Mouse (Mus musculus) stomach, embryonic 14.5 days (tissue): Measurements from ENCODE around the gene Syt8. TPM values are rescaled to one million over a fixed set of nuclear protein-coding genes. Genes with fewer than 3 reads are reported as not detected.

Experiments
- ATAC-seq: fragments of 200-750 bp; cut with Nextera tagmentation; 2 replicates; pipeline ENCODE4 v1.8.0; 2017; ENCODE audit warnings: low read depth, moderate TSS enrichment; ENCODE audit not compliant: insufficient number of reproducible peaks, insufficient read depth, low FRiP score
- H3K27ac ChIP-seq: fragments of 300-500 bp; sonication (generic); 2 replicates; pipeline ENCODE4 v1.5.1; 2014; ENCODE audit warnings: mild to moderate bottlenecking, low read length, moderate library complexity, mixed read lengths
- H3K27me3 ChIP-seq: fragments of 300-500 bp; sonication (generic); 2 replicates; pipeline ENCODE4 v1.6.1; 2014; ENCODE audit warnings: low read length, control low read depth, mixed read lengths; ENCODE audit not compliant: control insufficient read depth, insufficient read depth
- H3K36me3 ChIP-seq: fragments of 300-500 bp; sonication (generic); 2 replicates; pipeline ENCODE4 v1.6.1; 2014; ENCODE audit warnings: mild to moderate bottlenecking, control low read depth, low read length, moderate library complexity, mixed read lengths; ENCODE audit not compliant: control insufficient read depth, insufficient read depth
- H3K4me1 ChIP-seq: fragments of 300-500 bp; sonication (generic); 2 replicates; pipeline ENCODE4 v1.6.1; 2014; ENCODE audit warnings: low read length, control low read depth, mixed read lengths; ENCODE audit not compliant: control insufficient read depth, insufficient read depth
- H3K4me2 ChIP-seq: fragments of 300-500 bp; sonication (generic); replicated peaks from 2 replicates; pipeline ENCODE4 v1.6.1; 2014; ENCODE audit warnings: low read depth, low read length, control low read depth
- H3K4me3 ChIP-seq: fragments of 300-500 bp; sonication (generic); 2 replicates; pipeline ENCODE4 v1.5.1; 2014; ENCODE audit warnings: low read depth, low read length, control low read depth
- H3K9ac ChIP-seq: fragments of 300-500 bp; sonication (generic); replicated peaks from 2 replicates; pipeline ENCODE4 v1.6.1; 2014; ENCODE audit warnings: low read depth, mild to moderate bottlenecking, control low read depth, low read length, moderate library complexity, mixed read lengths
- H3K9me3 ChIP-seq: fragments of 300-500 bp; sonication (generic); 2 replicates; pipeline ENCODE4 v1.6.1; 2016; ENCODE audit warnings: low read depth, low read length, control low read depth; ENCODE audit not compliant: control insufficient read depth
- WGBS: fragments of 180-500 bp; shearing (Covaris S2); extraction: QIAGEN DNeasy Blood & Tissue Kit; methylation state at CpG from one replicate; pipeline ENCODE4 v1.1.7; 2014; 5-methylcytosine and 5-hydroxymethylcytosine counted together
- polyA plus RNA-seq: library from polyadenylated mRNA; unstranded; fragments of >200 nt; fragmentation: Nextera tagmentation; extraction: Ambion mirVana; gene quantifications from 2 replicates; pipeline ENCODE4 v1.2.1, GENCODE M21; 2014

Gene Syt8
- polyA plus RNA-seq, 1 experiment from 2014 or later: 4.8 TPM

- no peak overlapping the region for H3K9ac ChIP-seq
- no peaks in the 10 kb centered on the region for H3K27me3 ChIP-seq
- H3K9me3 ChIP-seq: no peaks in the 10 kb centered on the region
- no peak overlapping the region for H3K27ac ChIP-seq
- peaks cover 17% of the 10 kb centered on the region for H3K4me1 ChIP-seq
- no peak for ATAC-seq
- H3K4me3 ChIP-seq: no peak overlapping the region
- H3K4me2 ChIP-seq: no peak overlapping the region
- 84% methylated on average over 5 of the region's 5 CpGs for WGBS
- H3K36me3 ChIP-seq: no peaks in the 10 kb centered on the region
Observed at GRCm38 (mm10) chr7:142443474-142443873, 8.8 kb downstream of the Syt8 start.

DNA sequence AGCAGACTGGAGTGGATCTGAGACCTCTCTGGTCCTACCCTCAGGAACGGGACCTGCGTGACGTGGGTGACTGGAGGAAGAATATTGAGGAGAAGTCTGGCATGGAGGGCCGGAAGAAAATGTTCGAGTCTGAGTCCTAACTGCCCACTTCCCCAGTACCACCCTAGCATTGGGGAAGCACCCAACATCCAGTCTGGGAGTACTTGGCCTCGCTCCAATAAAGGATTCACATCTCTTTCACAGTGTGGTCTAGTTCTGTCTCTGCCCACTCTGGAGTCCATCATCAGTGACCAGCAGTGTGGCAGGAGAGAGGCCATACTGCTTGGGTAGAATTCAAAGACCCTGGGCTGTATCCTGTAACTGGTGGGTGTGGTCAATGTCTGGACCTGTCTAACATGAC, 9.5 kb downstream of the Syt8 start:
- no peaks in the 10 kb centered on the region for H3K9me3 ChIP-seq
- H3K27ac ChIP-seq: no peak overlapping the region
- H3K4me3 ChIP-seq: no peak overlapping the region
- ATAC-seq: no peak
- H3K9ac ChIP-seq: no peak overlapping the region
- H3K4me2 ChIP-seq: no peak overlapping the region
- no peaks in the 10 kb centered on the region for H3K27me3 ChIP-seq
- 93% methylated on average over 6 of the region's 6 CpGs for WGBS
- H3K4me1 ChIP-seq: peaks cover 19% of the 10 kb centered on the region
- no peaks in the 10 kb centered on the region for H3K36me3 ChIP-seq

- Histone ChIP-seq H3K4me1 (peaks cover 25% of the 10 kb centered on the region), H3K4me2 (no peak overlapping the region), H3K27ac (no peak overlapping the region), H3K4me3 (no peak overlapping the region), H3K27me3 (no peaks in the 10 kb centered on the region), H3K9ac (no peak overlapping the region), H3K36me3 (no peaks in the 10 kb centered on the region), H3K9me3 (no peaks in the 10 kb centered on the region)
- ATAC-seq: no peak
- 92% methylated on average over 6 of the region's 6 CpGs for WGBS
Observed at GRCm38 (mm10) chr7:142445324-142445723, 10.7 kb downstream of the Syt8 start.

DNA sequence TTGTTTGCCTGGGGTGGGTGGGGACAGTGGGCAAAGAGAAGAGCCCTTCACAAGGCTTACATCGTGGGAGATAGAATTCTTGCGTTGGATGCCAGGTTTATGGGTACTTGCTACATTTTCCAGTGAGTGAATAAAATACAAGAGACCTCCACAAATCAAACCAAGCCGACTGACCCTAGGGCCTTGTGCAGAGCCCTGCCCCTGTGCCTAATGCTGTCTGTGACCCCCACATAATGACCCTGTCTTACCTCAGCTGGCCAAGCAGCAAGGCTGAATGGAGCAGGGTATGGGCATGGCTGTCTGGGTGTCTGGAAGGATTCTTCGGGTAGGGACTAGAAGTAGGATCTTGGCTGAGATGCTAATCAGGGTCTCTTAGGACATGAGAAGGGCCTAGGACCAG, 11.6 kb downstream of the Syt8 start:
- ATAC-seq: no peak
- Histone ChIP-seq H3K4me1 (peaks cover 20% of the 10 kb centered on the region), H3K36me3 (no peaks in the 10 kb centered on the region), H3K4me2 (no peak overlapping the region), H3K9ac (no peak overlapping the region), H3K27me3 (no peaks in the 10 kb centered on the region), H3K4me3 (no peak overlapping the region), H3K9me3 (no peaks in the 10 kb centered on the region), H3K27ac (no peak overlapping the region)
- 90% methylated on average over 4 of the region's 4 CpGs for WGBS

DNA sequence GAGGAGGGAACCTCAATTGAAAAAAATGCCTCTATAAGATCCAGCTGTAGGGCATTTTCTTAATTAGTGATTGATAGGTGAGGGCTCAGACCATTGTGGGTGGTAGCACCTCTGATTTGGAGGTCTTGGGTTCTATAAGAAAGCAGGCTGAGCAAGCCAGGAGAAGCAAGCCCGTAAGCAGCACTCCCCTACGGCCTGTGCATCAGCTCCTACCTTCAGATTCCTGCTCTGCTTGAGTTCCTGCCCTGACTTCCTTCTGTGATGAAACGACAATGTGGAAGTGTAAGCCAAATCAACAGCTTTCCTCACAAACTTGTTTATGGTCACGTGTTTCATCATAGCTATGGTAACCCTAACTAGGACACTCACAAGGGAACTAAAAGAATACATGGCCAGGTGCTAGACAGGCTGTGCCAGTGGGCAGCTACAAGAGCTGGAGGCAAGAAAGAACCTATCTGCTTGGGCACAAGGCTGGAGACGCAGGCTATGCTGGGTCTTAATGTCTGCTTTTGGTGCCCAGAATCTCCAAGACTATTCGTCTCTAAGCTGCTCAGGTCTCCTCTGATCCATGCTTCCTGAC, 14.5 kb downstream of the Syt8 start:
- Histone ChIP-seq H3K27ac (peak overlapping the region; percentile 29; the same call in 1 of the 2 replicates), H3K9me3 (no peaks in the 10 kb centered on the region), H3K4me1 (peaks cover 12% of the 10 kb centered on the region), H3K27me3 (no peaks in the 10 kb centered on the region), H3K4me3 (no peak overlapping the region), H3K4me2 (no peak overlapping the region), H3K36me3 (no peaks in the 10 kb centered on the region), H3K9ac (no peak overlapping the region)
- ATAC-seq: no peak
- WGBS: 69% methylated on average over 6 of the region's 6 CpGs

- H3K27me3 ChIP-seq: no peaks in the 10 kb centered on the region
- H3K4me1 ChIP-seq: peaks cover 42% of the 10 kb centered on the region
- H3K4me3 ChIP-seq: no peak overlapping the region
- no peak overlapping the region for H3K9ac ChIP-seq
- no peak overlapping the region for H3K4me2 ChIP-seq
- H3K9me3 ChIP-seq: no peaks in the 10 kb centered on the region
- H3K27ac ChIP-seq: peak overlapping the region; percentile 97
- no peak for ATAC-seq
- no peaks in the 10 kb centered on the region for H3K36me3 ChIP-seq
- WGBS: 13% methylated on average over 1 of the region's 1 CpGs
Observed at GRCm38 (mm10) chr7:142454706-142455105, 20.1 kb downstream of the Syt8 start.

GRCm38 (mm10) chr7:142455251-142455650, 20.6 kb downstream of the Syt8 start:
- Histone ChIP-seq H3K9ac (no peak overlapping the region), H3K4me1 (peaks cover 41% of the 10 kb centered on the region), H3K36me3 (no peaks in the 10 kb centered on the region), H3K27me3 (no peaks in the 10 kb centered on the region), H3K27ac (peak overlapping the region; percentile 97), H3K9me3 (no peaks in the 10 kb centered on the region), H3K4me2 (no peak overlapping the region), H3K4me3 (no peak overlapping the region)
- WGBS: 41% methylated on average over 2 of the region's 2 CpGs
- ATAC-seq: no peak

DNA sequence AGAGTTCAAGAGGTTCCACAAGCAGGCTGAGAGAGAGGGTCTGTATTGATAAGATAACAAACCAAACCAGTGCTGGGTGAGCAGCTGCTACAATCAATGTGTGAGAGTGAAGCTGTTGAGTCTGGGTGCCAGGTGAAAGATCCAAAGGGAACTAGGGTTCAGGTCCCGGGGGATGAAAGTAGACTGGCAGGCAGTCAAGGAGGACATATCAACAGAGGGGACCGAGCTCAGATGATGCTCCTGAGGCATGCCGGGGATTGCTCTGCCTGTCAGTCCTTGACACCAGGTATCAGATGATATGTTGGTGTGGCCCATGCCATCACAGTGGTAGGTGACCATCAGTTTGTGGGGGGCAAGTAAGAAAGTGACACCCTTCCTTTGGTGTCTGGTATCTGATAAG, 22.2 kb downstream of the Syt8 start:
- no peak for ATAC-seq
- H3K4me3 ChIP-seq: no peak overlapping the region
- H3K4me2 ChIP-seq: no peak overlapping the region
- no peaks in the 10 kb centered on the region for H3K36me3 ChIP-seq
- no peak overlapping the region for H3K9ac ChIP-seq
- peak overlapping the region; percentile 97 for H3K27ac ChIP-seq
- WGBS: 47% methylated on average over 3 of the region's 3 CpGs
- H3K27me3 ChIP-seq: no peaks in the 10 kb centered on the region
- peaks cover 41% of the 10 kb centered on the region for H3K4me1 ChIP-seq
- H3K9me3 ChIP-seq: no peaks in the 10 kb centered on the region

- Histone ChIP-seq H3K4me1 (peaks cover 41% of the 10 kb centered on the region), H3K27me3 (no peaks in the 10 kb centered on the region), H3K9ac (no peak overlapping the region), H3K27ac (peak overlapping the region; percentile 97), H3K9me3 (no peaks in the 10 kb centered on the region), H3K4me3 (no peak overlapping the region), H3K4me2 (no peak overlapping the region), H3K36me3 (no peaks in the 10 kb centered on the region)
- WGBS: 11% methylated on average over 3 of the region's 3 CpGs
- peak; percentile 48; the same call in 1 of the 2 replicates for ATAC-seq
Observed at GRCm38 (mm10) chr7:142457227-142457811, 22.7 kb downstream of the Syt8 start.
